Mouse (Mus musculus): ENCODE measurements around the gene Fjx1. TPM values are rescaled to one million over a fixed set of nuclear protein-coding genes. Genes with fewer than 3 reads are reported as not detected.

Gene Fjx1
- total RNA-seq, 1 experiment = 17.3 TPM

- no peaks in the 10 kb centered on the region for H3K36me3 ChIP-seq (ENCODE audit: control insufficient read depth, insufficient read depth, low read length, poor library complexity, severe bottlenecking)
- no peaks in the 10 kb centered on the region for H3K9me3 ChIP-seq (ENCODE audit: control insufficient read depth, insufficient read depth, low read depth, low read length)
- H3K9ac ChIP-seq (ENCODE audit: insufficient read depth, low read depth, low read length, poor library complexity, severe bottlenecking) = no peak overlapping the region
- in situ Hi-C loops (cut with MboI; ENCODE audit: low sequenced_read_pairs in 2 of 2, unreplicated experiment in 2 of 2) = loop anchor here (25.0 kb wide), 2 partner anchors 556 to 756 kb away; no protein-coding TSS in a partner anchor
- no peak for TF ChIP-seq ZNF384 (IDR thresholded peaks at IDR 0.05; ENCODE audit: low read depth, low read length)
- TF ChIP-seq ZC3H11A (IDR thresholded peaks at IDR 0.05; ENCODE audit: borderline replicate concordance, low read depth, low read length) = no peak
- no peak for TF ChIP-seq CHD2 (IDR thresholded peaks at IDR 0.05; ENCODE audit: low read depth, low read length)
- TF ChIP-seq HCFC1 (IDR thresholded peaks at IDR 0.05; ENCODE audit: borderline replicate concordance, insufficient read depth, low read length) = no peak
- TF ChIP-seq MAFK (IDR thresholded peaks at IDR 0.05; ENCODE audit: insufficient read depth, low read depth, low read length) = no peak
- H3K27ac ChIP-seq (ENCODE audit: insufficient read depth, low read depth, low read length, poor library complexity, severe bottlenecking) = no peak overlapping the region
- H3K4me1 ChIP-seq (ENCODE audit: control insufficient read depth in 2 of 2, insufficient read depth in 2 of 2, low read length in 2 of 2, poor library complexity in 1 of 2) = no peaks in the 10 kb centered on the region
- no peak for DNase-seq (ENCODE audit: low read depth, low spot score)
- no peak overlapping the region for H3K4me3 ChIP-seq (ENCODE audit: insufficient read depth in 1 of 2, low read depth in 1 of 2, low read length in 2 of 2, poor library complexity in 1 of 2, severe bottlenecking in 1 of 2)
Measured at GRCm38 (mm10) chr2:102468645-102469044, 16.3 kb upstream of the Fjx1 start.

- TF ChIP-seq HCFC1 (IDR thresholded peaks at IDR 0.05; ENCODE audit: borderline replicate concordance, insufficient read depth, low read length) = no peak
- TF ChIP-seq CHD2 (IDR thresholded peaks at IDR 0.05; ENCODE audit: low read depth, low read length) = no peak
- TF ChIP-seq MAFK (IDR thresholded peaks at IDR 0.05; ENCODE audit: insufficient read depth, low read depth, low read length) = no peak
- TF ChIP-seq ZC3H11A (IDR thresholded peaks at IDR 0.05; ENCODE audit: borderline replicate concordance, low read depth, low read length) = no peak
- TF ChIP-seq ZNF384 (IDR thresholded peaks at IDR 0.05; ENCODE audit: low read depth, low read length) = no peak
- H3K9ac ChIP-seq (ENCODE audit: insufficient read depth, low read depth, low read length, poor library complexity, severe bottlenecking) = no peak overlapping the region
Measured at GRCm38 (mm10) chr2:102464342-102464732, 12.0 kb upstream of the Fjx1 start.

DNA sequence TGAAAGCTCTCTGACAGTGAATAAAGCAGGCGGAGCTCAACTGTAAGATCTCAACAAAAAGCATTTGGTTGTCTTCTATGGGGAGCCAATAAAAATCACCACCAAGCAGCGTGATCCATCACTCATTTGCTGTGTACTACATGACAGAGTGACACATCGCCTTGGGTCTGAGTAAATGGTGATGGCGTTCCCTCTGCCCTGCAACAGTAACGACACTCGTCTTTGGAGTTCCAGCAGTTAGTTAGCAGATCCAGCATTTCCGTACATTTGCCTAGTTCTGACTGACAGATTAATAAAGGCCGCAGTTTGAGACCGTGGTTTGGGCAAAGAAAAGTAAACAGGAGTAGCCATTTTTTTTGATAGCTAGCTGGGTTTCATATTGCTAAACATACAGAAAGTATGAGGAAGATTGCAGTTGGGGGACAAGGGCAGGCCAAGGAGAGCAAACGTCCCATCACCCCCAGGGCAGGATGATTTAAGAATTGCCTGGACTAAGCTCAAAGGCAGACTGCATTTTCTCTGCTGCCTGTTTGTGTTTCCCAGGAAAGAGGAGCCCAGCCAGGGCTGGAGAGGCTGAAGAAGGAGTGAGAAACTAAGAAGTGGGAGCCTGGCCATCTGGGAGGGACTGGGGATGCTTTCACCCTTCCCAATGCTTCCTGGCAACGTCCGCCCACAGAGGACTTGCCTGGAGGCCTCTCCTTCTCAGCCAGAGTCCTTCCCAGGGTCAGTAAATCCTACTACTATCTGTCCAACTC is 11.5 kb upstream of the Fjx1 start:
- Histone ChIP-seq H3K4me3 (ENCODE audit: insufficient read depth in 1 of 2, low read depth in 1 of 2, low read length in 2 of 2, poor library complexity in 1 of 2, severe bottlenecking in 1 of 2) (no peak overlapping the region), H3K9me3 (ENCODE audit: control insufficient read depth, insufficient read depth, low read depth, low read length) (no peaks in the 10 kb centered on the region), H3K27ac (ENCODE audit: insufficient read depth, low read depth, low read length, poor library complexity, severe bottlenecking) (no peak overlapping the region), H3K4me1 (ENCODE audit: control insufficient read depth in 2 of 2, insufficient read depth in 2 of 2, low read length in 2 of 2, poor library complexity in 1 of 2) (no peaks in the 10 kb centered on the region), H3K9ac (ENCODE audit: insufficient read depth, low read depth, low read length, poor library complexity, severe bottlenecking) (no peak overlapping the region), H3K36me3 (ENCODE audit: control insufficient read depth, insufficient read depth, low read length, poor library complexity, severe bottlenecking) (no peaks in the 10 kb centered on the region)
- TF ChIP-seq HCFC1 (IDR thresholded peaks at IDR 0.05; ENCODE audit: borderline replicate concordance, insufficient read depth, low read length) (no peak), CHD2 (IDR thresholded peaks at IDR 0.05; ENCODE audit: low read depth, low read length) (no peak), ZNF384 (IDR thresholded peaks at IDR 0.05; ENCODE audit: low read depth, low read length) (no peak), ZC3H11A (IDR thresholded peaks at IDR 0.05; ENCODE audit: borderline replicate concordance, low read depth, low read length) (no peak), MAFK (IDR thresholded peaks at IDR 0.05; ENCODE audit: insufficient read depth, low read depth, low read length) (no peak)
- in situ Hi-C loops (cut with MboI; ENCODE audit: low sequenced_read_pairs in 2 of 2, unreplicated experiment in 2 of 2) = loop anchor here (25.0 kb wide), 2 partner anchors 551 to 751 kb away; no protein-coding TSS in a partner anchor
- no peak for DNase-seq (ENCODE audit: low read depth, low spot score)

More at GRCm38 (mm10) chr2:102464342-102464732, 12.0 kb upstream of the Fjx1 start:
- no peak for DNase-seq (ENCODE audit: low read depth, low spot score)
- in situ Hi-C loops (cut with MboI; ENCODE audit: low sequenced_read_pairs in 2 of 2, unreplicated experiment in 2 of 2) = loop anchor here (25.0 kb wide), 2 partner anchors 552 to 752 kb away; no protein-coding TSS in a partner anchor
- Histone ChIP-seq H3K9me3 (ENCODE audit: control insufficient read depth, insufficient read depth, low read depth, low read length) (no peaks in the 10 kb centered on the region), H3K4me3 (ENCODE audit: insufficient read depth in 1 of 2, low read depth in 1 of 2, low read length in 2 of 2, poor library complexity in 1 of 2, severe bottlenecking in 1 of 2) (no peak overlapping the region), H3K27ac (ENCODE audit: insufficient read depth, low read depth, low read length, poor library complexity, severe bottlenecking) (no peak overlapping the region), H3K36me3 (ENCODE audit: control insufficient read depth, insufficient read depth, low read length, poor library complexity, severe bottlenecking) (no peaks in the 10 kb centered on the region), H3K4me1 (ENCODE audit: control insufficient read depth in 2 of 2, insufficient read depth in 2 of 2, low read length in 2 of 2, poor library complexity in 1 of 2) (no peaks in the 10 kb centered on the region)

- TF ChIP-seq ZC3H11A (IDR thresholded peaks at IDR 0.05; ENCODE audit: borderline replicate concordance, low read depth, low read length) = no peak
- no peak for TF ChIP-seq MAFK (IDR thresholded peaks at IDR 0.05; ENCODE audit: insufficient read depth, low read depth, low read length)
- no peak for TF ChIP-seq ZNF384 (IDR thresholded peaks at IDR 0.05; ENCODE audit: low read depth, low read length)
- no peak for TF ChIP-seq CHD2 (IDR thresholded peaks at IDR 0.05; ENCODE audit: low read depth, low read length)
- no peak for TF ChIP-seq HCFC1 (IDR thresholded peaks at IDR 0.05; ENCODE audit: borderline replicate concordance, insufficient read depth, low read length)
- Histone ChIP-seq H3K9me3 (ENCODE audit: control insufficient read depth, insufficient read depth, low read depth, low read length) (no peaks in the 10 kb centered on the region), H3K27ac (ENCODE audit: insufficient read depth, low read depth, low read length, poor library complexity, severe bottlenecking) (no peak overlapping the region), H3K9ac (ENCODE audit: insufficient read depth, low read depth, low read length, poor library complexity, severe bottlenecking) (no peak overlapping the region), H3K36me3 (ENCODE audit: control insufficient read depth, insufficient read depth, low read length, poor library complexity, severe bottlenecking) (no peaks in the 10 kb centered on the region), H3K4me3 (ENCODE audit: insufficient read depth in 1 of 2, low read depth in 1 of 2, low read length in 2 of 2, poor library complexity in 1 of 2, severe bottlenecking in 1 of 2) (no peak overlapping the region), H3K4me1 (ENCODE audit: control insufficient read depth in 2 of 2, insufficient read depth in 2 of 2, low read length in 2 of 2, poor library complexity in 1 of 2) (no peaks in the 10 kb centered on the region)
- DNase-seq (ENCODE audit: low read depth, low spot score) = no peak
- in situ Hi-C loops (cut with MboI; ENCODE audit: low sequenced_read_pairs in 2 of 2, unreplicated experiment in 2 of 2) = loop anchor here (25.0 kb wide), 2 partner anchors 549 to 749 kb away; no protein-coding TSS in a partner anchor
Measured at GRCm38 (mm10) chr2:102461491-102461890, 9.2 kb upstream of the Fjx1 start.
